Mouse (Mus musculus): Measurements from ENCODE around the gene Krtap4-2.

GRCm38 (mm10) chr11:99646444-99646843 is 11.6 kb upstream of the Krtap4-2 start:
- TF ChIP-seq CTCF (IDR thresholded peaks at IDR 0.05; ENCODE audit: borderline replicate concordance, insufficient read depth, low read length) (no peak), POLR2A (IDR thresholded peaks at IDR 0.05; ENCODE audit: low read depth, low read length) (no peak)
